Mouse (Mus musculus) cerebellum, adult 9-10 months (tissue): ENCODE data around the gene Plcb3.

Source experiments
- DNase-seq: peaks from one replicate; pipeline ENCODE4 v3.0.0; 2022

Plcb3 gene

GRCm38 (mm10) chr19:6969665-6970381 lies 6.4 kb downstream of the Plcb3 start:
- no peak for DNase-seq

GRCm38 (mm10) chr19:6969291-6969664 lies 7.0 kb downstream of the Plcb3 start:
- no peak for DNase-seq

GRCm38 (mm10) chr19:6968491-6969271 lies 7.6 kb downstream of the Plcb3 start:
- DNase-seq = no peak

- DNase-seq = no peak
Observed at GRCm38 (mm10) chr19:6956461-6956860, 19.8 kb downstream of the Plcb3 start.

GRCm38 (mm10) chr19:6955424-6955823 lies 20.8 kb downstream of the Plcb3 start:
- DNase-seq = no peak

GRCm38 (mm10) chr19:6954046-6954445 lies 22.2 kb downstream of the Plcb3 start:
- no peak for DNase-seq

- DNase-seq = no peak
Observed at GRCm38 (mm10) chr19:6952712-6953037, 23.6 kb downstream of the Plcb3 start.

- peak; percentile 85 for DNase-seq
Observed at GRCm38 (mm10) chr19:6951994-6952711, 24.1 kb downstream of the Plcb3 start.

- peak; percentile 95 for DNase-seq
Observed at GRCm38 (mm10) chr19:6951381-6951968, 24.8 kb downstream of the Plcb3 start.

- peak; percentile 82 for DNase-seq
Observed at GRCm38 (mm10) chr19:6950613-6951153, 25.6 kb downstream of the Plcb3 start.

GRCm38 (mm10) chr19:6949951-6950350 lies 26.3 kb downstream of the Plcb3 start:
- DNase-seq = no peak

- DNase-seq = no peak
Observed at GRCm38 (mm10) chr19:6949532-6949931, 26.7 kb downstream of the Plcb3 start.

GRCm38 (mm10) chr19:6948186-6948585 lies 28.1 kb downstream of the Plcb3 start:
- peak; percentile 84 for DNase-seq

- DNase-seq = no peak
Observed at GRCm38 (mm10) chr19:6947742-6948141, 28.5 kb downstream of the Plcb3 start.

- DNase-seq = no peak
Observed at GRCm38 (mm10) chr19:6943709-6944108, 32.6 kb downstream of the Plcb3 start.

- DNase-seq = no peak
Observed at GRCm38 (mm10) chr19:6942764-6943163, 33.5 kb downstream of the Plcb3 start.

- DNase-seq = peak; percentile 95
Observed at GRCm38 (mm10) chr19:6942249-6942691, 34.0 kb downstream of the Plcb3 start, which contains the start of gene Gpr137. TSS of gene Gpr137 (minus strand) at chr19:6942480.

- DNase-seq = peak; percentile 93
Observed at GRCm38 (mm10) chr19:6941372-6942248, 34.7 kb downstream of the Plcb3 start, which contains the start of gene Bad. TSS of gene Bad (plus strand) at chr19:6941861.

- peak; percentile 73 for DNase-seq
Observed at GRCm38 (mm10) chr19:6940396-6941351, 35.6 kb downstream of the Plcb3 start.
